Mouse (Mus musculus): ENCODE measurements around the gene Mrvi1. TPM values are rescaled to one million over a fixed set of nuclear protein-coding genes. Genes with fewer than 3 reads are reported as not detected.

Mrvi1 gene
- polyA plus RNA-seq, 1 experiment = 2.6 TPM

- H3K4me1 ChIP-seq (ENCODE audit: control insufficient read depth, insufficient read depth, low read length) = no peaks in the 10 kb centered on the region
- TF ChIP-seq POLR2A (IDR thresholded peaks at IDR 0.05; ENCODE audit: extremely low read depth, insufficient read depth, low read length) (no peak), CTCF (IDR thresholded peaks at IDR 0.05; ENCODE audit: extremely low read depth, insufficient read depth, low read length) (no peak)
- no peak overlapping the region for H3K27ac ChIP-seq (ENCODE audit: insufficient read depth, low read length)
- H3K4me3 ChIP-seq (ENCODE audit: insufficient read depth, low read length) = no peak overlapping the region
These were observed 1.4 kb upstream of the Mrvi1 start for GRCm38 (mm10) chr7:110983621-110984020.

- TF ChIP-seq CTCF (IDR thresholded peaks at IDR 0.05; ENCODE audit: extremely low read depth, insufficient read depth, low read length) (peak; percentile 51), POLR2A (IDR thresholded peaks at IDR 0.05; ENCODE audit: extremely low read depth, insufficient read depth, low read length) (no peak)
- Histone ChIP-seq H3K4me1 (ENCODE audit: control insufficient read depth, insufficient read depth, low read length) (no peaks in the 10 kb centered on the region), H3K4me3 (ENCODE audit: insufficient read depth, low read length) (no peak overlapping the region), H3K27ac (ENCODE audit: insufficient read depth, low read length) (no peak overlapping the region)
These were observed 503 bp upstream of the Mrvi1 start for GRCm38 (mm10) chr7:110982764-110983163.

GRCm38 (mm10) chr7:110981036-110981435 is 1.2 kb downstream of the Mrvi1 start:
- H3K27ac ChIP-seq (ENCODE audit: insufficient read depth, low read length) = no peak overlapping the region
- no peak for TF ChIP-seq POLR2A (IDR thresholded peaks at IDR 0.05; ENCODE audit: extremely low read depth, insufficient read depth, low read length)
- no peak for TF ChIP-seq CTCF (IDR thresholded peaks at IDR 0.05; ENCODE audit: extremely low read depth, insufficient read depth, low read length)

GRCm38 (mm10) chr7:110977699-110978392 is 4.4 kb downstream of the Mrvi1 start:
- no peak overlapping the region for H3K27ac ChIP-seq (ENCODE audit: insufficient read depth, low read length)
- no peak for TF ChIP-seq CTCF (IDR thresholded peaks at IDR 0.05; ENCODE audit: extremely low read depth, insufficient read depth, low read length)
- TF ChIP-seq POLR2A (IDR thresholded peaks at IDR 0.05; ENCODE audit: extremely low read depth, insufficient read depth, low read length) = no peak
- H3K4me3 ChIP-seq (ENCODE audit: insufficient read depth, low read length) = no peak overlapping the region
- no peaks in the 10 kb centered on the region for H3K4me1 ChIP-seq (ENCODE audit: control insufficient read depth, insufficient read depth, low read length)

More at GRCm38 (mm10) chr7:110981036-110981435, 1.2 kb downstream of the Mrvi1 start:
- no peaks in the 10 kb centered on the region for H3K4me1 ChIP-seq (ENCODE audit: control insufficient read depth, insufficient read depth, low read length)
- H3K4me3 ChIP-seq (ENCODE audit: insufficient read depth, low read length) = no peak overlapping the region

GRCm38 (mm10) chr7:110973450-110973849 is 8.8 kb downstream of the Mrvi1 start:
- Histone ChIP-seq H3K27ac (ENCODE audit: insufficient read depth, low read length) (no peak overlapping the region), H3K4me1 (ENCODE audit: control insufficient read depth, insufficient read depth, low read length) (no peaks in the 10 kb centered on the region), H3K4me3 (ENCODE audit: insufficient read depth, low read length) (no peak overlapping the region)
- TF ChIP-seq CTCF (IDR thresholded peaks at IDR 0.05; ENCODE audit: extremely low read depth, insufficient read depth, low read length) = no peak
- TF ChIP-seq POLR2A (IDR thresholded peaks at IDR 0.05; ENCODE audit: extremely low read depth, insufficient read depth, low read length) = no peak

GRCm38 (mm10) chr7:110972796-110973195 is 9.5 kb downstream of the Mrvi1 start:
- H3K4me3 ChIP-seq (ENCODE audit: insufficient read depth, low read length) = no peak overlapping the region
- no peaks in the 10 kb centered on the region; the same call in 1 of the 2 replicates for H3K4me1 ChIP-seq (ENCODE audit: control insufficient read depth, insufficient read depth, low read length)
- no peak for TF ChIP-seq CTCF (IDR thresholded peaks at IDR 0.05; ENCODE audit: extremely low read depth, insufficient read depth, low read length)
- TF ChIP-seq POLR2A (IDR thresholded peaks at IDR 0.05; ENCODE audit: extremely low read depth, insufficient read depth, low read length) = no peak
- H3K27ac ChIP-seq (ENCODE audit: insufficient read depth, low read length) = no peak overlapping the region

GRCm38 (mm10) chr7:110967373-110967772 is 14.9 kb downstream of the Mrvi1 start:
- Histone ChIP-seq H3K4me1 (ENCODE audit: control insufficient read depth, insufficient read depth, low read length) (no peaks in the 10 kb centered on the region; the same call in 1 of the 2 replicates), H3K4me3 (ENCODE audit: insufficient read depth, low read length) (no peak overlapping the region), H3K27ac (ENCODE audit: insufficient read depth, low read length) (no peak overlapping the region)
- TF ChIP-seq POLR2A (IDR thresholded peaks at IDR 0.05; ENCODE audit: extremely low read depth, insufficient read depth, low read length) = no peak
- no peak for TF ChIP-seq CTCF (IDR thresholded peaks at IDR 0.05; ENCODE audit: extremely low read depth, insufficient read depth, low read length)

GRCm38 (mm10) chr7:110966853-110967252 is 15.4 kb downstream of the Mrvi1 start:
- Histone ChIP-seq H3K27ac (ENCODE audit: insufficient read depth, low read length) (no peak overlapping the region), H3K4me3 (ENCODE audit: insufficient read depth, low read length) (no peak overlapping the region), H3K4me1 (ENCODE audit: control insufficient read depth, insufficient read depth, low read length) (no peaks in the 10 kb centered on the region; the same call in 1 of the 2 replicates)
- TF ChIP-seq CTCF (IDR thresholded peaks at IDR 0.05; ENCODE audit: extremely low read depth, insufficient read depth, low read length) = no peak
- TF ChIP-seq POLR2A (IDR thresholded peaks at IDR 0.05; ENCODE audit: extremely low read depth, insufficient read depth, low read length) = no peak

GRCm38 (mm10) chr7:110965387-110965786 is 16.9 kb downstream of the Mrvi1 start:
- Histone ChIP-seq H3K27ac (ENCODE audit: insufficient read depth, low read length) (no peak overlapping the region), H3K4me1 (ENCODE audit: control insufficient read depth, insufficient read depth, low read length) (no peaks in the 10 kb centered on the region; the same call in 1 of the 2 replicates), H3K4me3 (ENCODE audit: insufficient read depth, low read length) (no peak overlapping the region)
- no peak for TF ChIP-seq CTCF (IDR thresholded peaks at IDR 0.05; ENCODE audit: extremely low read depth, insufficient read depth, low read length)
- no peak for TF ChIP-seq POLR2A (IDR thresholded peaks at IDR 0.05; ENCODE audit: extremely low read depth, insufficient read depth, low read length)

- no peak for TF ChIP-seq CTCF (IDR thresholded peaks at IDR 0.05; ENCODE audit: extremely low read depth, insufficient read depth, low read length)
- TF ChIP-seq POLR2A (IDR thresholded peaks at IDR 0.05; ENCODE audit: extremely low read depth, insufficient read depth, low read length) = no peak
- Histone ChIP-seq H3K27ac (ENCODE audit: insufficient read depth, low read length) (no peak overlapping the region), H3K4me1 (ENCODE audit: control insufficient read depth, insufficient read depth, low read length) (no peaks in the 10 kb centered on the region; the same call in 1 of the 2 replicates), H3K4me3 (ENCODE audit: insufficient read depth, low read length) (no peak overlapping the region)
These were observed 18.6 kb downstream of the Mrvi1 start for GRCm38 (mm10) chr7:110963655-110963997.

Measured in cortical plate, adult 2 months (tissue).